Mouse (Mus musculus) MEL (cell line): ENCODE data around the gene Sri. TPM values are rescaled to one million over a fixed set of nuclear protein-coding genes. Genes with fewer than 3 reads are reported as not detected.

Source experiments
- DNase-seq: peaks from one replicate; pipeline ENCODE4 v3.0.0; 2011; ENCODE audit warnings: low read depth, low spot score
- H3K27ac ChIP-seq: 2 replicates; pipeline ENCODE4 v1.5.1; 2012; ENCODE audit warnings: low read depth, mild to moderate bottlenecking, control low read depth, low read length, moderate library complexity; ENCODE audit not compliant: control insufficient read depth
- H3K27me3 ChIP-seq, 2 experiments: fragments of 150-350 bp in 1 of 2; sonication (generic) in 1 of 2; 2 replicates each; pipeline ENCODE4 v1.6.1; 2012; ENCODE audit warnings: low read length in 2 of 2, mild to moderate bottlenecking in 2 of 2, improper control_type of control experiment in 1 of 2, moderate library complexity in 1 of 2; ENCODE audit not compliant: insufficient read depth in 2 of 2, control insufficient read depth in 1 of 2
- H3K36me3 ChIP-seq, 2 experiments: 2 replicates each; pipeline ENCODE4 v1.6.1; 2012 to 2014; ENCODE audit warnings: low read length in 2 of 2, improper control_type of control experiment in 1 of 2, inconsistent platforms in 1 of 2, mild to moderate bottlenecking in 1 of 2; ENCODE audit not compliant: insufficient read depth in 2 of 2, control insufficient read depth in 1 of 2
- H3K4me1 ChIP-seq, 2 experiments: fragments of 150-350 bp in 1 of 2; sonication (generic) in 1 of 2; 2 replicates each; pipeline ENCODE4 v1.6.1; 2012; ENCODE audit warnings: low read length in 2 of 2, improper control_type of control experiment in 1 of 2, mild to moderate bottlenecking in 1 of 2; ENCODE audit not compliant: insufficient read depth in 2 of 2, control insufficient read depth in 1 of 2
- H3K4me3 ChIP-seq, 2 experiments: fragments of 150-350 bp in 1 of 2; sonication (generic) in 1 of 2; 2 replicates each; pipeline ENCODE4 v1.5.1; 2012; ENCODE audit warnings: low read depth in 2 of 2, low read length in 2 of 2, mild to moderate bottlenecking in 2 of 2, moderate library complexity in 2 of 2, control low read depth in 1 of 2, improper control_type of control experiment in 1 of 2; ENCODE audit not compliant: control insufficient read depth in 1 of 2, insufficient read depth in 1 of 2
- H3K79me2 ChIP-seq: 2 replicates; pipeline ENCODE4 v1.6.1; 2012; ENCODE audit warnings: mild to moderate bottlenecking, low read length, moderate library complexity; ENCODE audit not compliant: control insufficient read depth, poor library complexity, insufficient read depth
- H3K9ac ChIP-seq: 2 replicates; pipeline ENCODE4 v1.6.1; 2012; ENCODE audit warnings: low read depth, mild to moderate bottlenecking, control low read depth, low read length, moderate library complexity; ENCODE audit not compliant: control insufficient read depth, poor library complexity, severe bottlenecking
- H3K9me3 ChIP-seq: fragments of 150-350 bp; sonication (generic); replicated peaks from 2 replicates; pipeline ENCODE4 v1.6.1; 2012; ENCODE audit warnings: mild to moderate bottlenecking, low read length, improper control_type of control experiment, moderate library complexity; ENCODE audit not compliant: insufficient read depth
- CHD1 ChIP-seq: IDR thresholded peaks from 2 replicates; pipeline ENCODE4 v1.6.1; 2012; ENCODE audit warnings: low read depth, mild to moderate bottlenecking, inconsistent platforms, low read length, improper control_type of control experiment
- CTCF ChIP-seq, 3 experiments: IDR thresholded peaks in 2 of 3; conservative IDR thresholded peaks in 1 of 3; 2 replicates each; pipeline ENCODE4 v1.5.1; 2011 to 2012; ENCODE audit warnings: low read length in 3 of 3, low read depth in 2 of 3, mild to moderate bottlenecking in 2 of 3, improper control_type of control experiment in 1 of 3, inconsistent platforms in 1 of 3, mixed read lengths in 1 of 3, moderate library complexity in 1 of 3; ENCODE audit not compliant: control insufficient read depth in 1 of 3, insufficient read depth in 1 of 3, poor library complexity in 1 of 3, severe bottlenecking in 1 of 3
- EP300 ChIP-seq, 2 experiments: IDR thresholded peaks; 2 replicates each; pipeline ENCODE4 v1.6.1; 2011; ENCODE audit warnings: improper control_type of control experiment in 2 of 2, low read length in 2 of 2, low read depth in 1 of 2, mild to moderate bottlenecking in 1 of 2
- ETS1 ChIP-seq: IDR thresholded peaks from 2 replicates; pipeline ENCODE4 v1.6.1; 2012; ENCODE audit warnings: low read depth, mild to moderate bottlenecking, inconsistent platforms, low read length, improper control_type of control experiment, moderate library complexity
- JUND ChIP-seq: IDR thresholded peaks from 2 replicates; pipeline ENCODE4 v1.6.1; 2011; ENCODE audit warnings: low read depth, mild to moderate bottlenecking, improper control_type of control experiment, low read length
- KAT2A ChIP-seq: conservative IDR thresholded peaks from 2 replicates; pipeline ENCODE4 v1.6.1; 2012; ENCODE audit warnings: low read depth, low read length, improper control_type of control experiment, inconsistent platforms
- MXI1 ChIP-seq: IDR thresholded peaks from 2 replicates; pipeline ENCODE4 v1.6.1; 2011; ENCODE audit warnings: mild to moderate bottlenecking, low read depth, low read length, improper control_type of control experiment
- MYB ChIP-seq: IDR thresholded peaks from 2 replicates; pipeline ENCODE4 v1.6.1; 2011; ENCODE audit warnings: mild to moderate bottlenecking, low read depth, low read length, improper control_type of control experiment
- NELFE ChIP-seq: IDR thresholded peaks from 2 replicates; pipeline ENCODE4 v1.6.1; 2011; ENCODE audit warnings: low read depth, low read length, improper control_type of control experiment
- RAD21 ChIP-seq: IDR thresholded peaks from 2 replicates; pipeline ENCODE4 v1.6.1; 2011; ENCODE audit warnings: mild to moderate bottlenecking, low read depth, low read length, improper control_type of control experiment
- RCOR1 ChIP-seq: IDR thresholded peaks from 2 replicates; pipeline ENCODE4 v1.6.1; 2012; ENCODE audit warnings: low read depth, mild to moderate bottlenecking, inconsistent platforms, low read length, improper control_type of control experiment
- SIN3A ChIP-seq: IDR thresholded peaks from 2 replicates; pipeline ENCODE4 v1.6.1; 2012; ENCODE audit warnings: low read length, improper control_type of control experiment, inconsistent platforms
- SMC3 ChIP-seq: IDR thresholded peaks from 2 replicates; pipeline ENCODE4 v1.6.1; 2011; ENCODE audit warnings: low read depth, low read length, improper control_type of control experiment
- TAL1 ChIP-seq: IDR thresholded peaks from 2 replicates; pipeline ENCODE4 v1.6.1; 2012; ENCODE audit warnings: mild to moderate bottlenecking, inconsistent platforms, low read length, moderate library complexity, mixed read lengths
- TBP ChIP-seq: IDR thresholded peaks from 2 replicates; pipeline ENCODE4 v1.8.0; 2011; ENCODE audit warnings: low read depth, low read length, improper control_type of control experiment
- USF1 ChIP-seq: IDR thresholded peaks from 2 replicates; pipeline ENCODE4 v1.6.1; 2014; ENCODE audit warnings: low read depth, mild to moderate bottlenecking, inconsistent platforms, low read length, improper control_type of control experiment, moderate library complexity
- USF2 ChIP-seq, 2 experiments: IDR thresholded peaks; 2 replicates each; pipeline ENCODE4 v1.6.1; 2011 to 2012; ENCODE audit warnings: improper control_type of control experiment in 2 of 2, low read length in 2 of 2, borderline replicate concordance in 1 of 2, inconsistent platforms in 1 of 2, low read depth in 1 of 2, mild to moderate bottlenecking in 1 of 2; ENCODE audit not compliant: insufficient read depth in 1 of 2
- ZC3H11A ChIP-seq: IDR thresholded peaks from 2 replicates; pipeline ENCODE4 v1.6.1; 2012; ENCODE audit warnings: low read depth, mild to moderate bottlenecking, inconsistent platforms, low read length, improper control_type of control experiment
- ZMIZ1 ChIP-seq: IDR thresholded peaks from 2 replicates; pipeline ENCODE4 v1.6.1; 2012; ENCODE audit warnings: low read depth, mild to moderate bottlenecking, inconsistent platforms, low read length, improper control_type of control experiment, moderate library complexity
- ZNF384 ChIP-seq: IDR thresholded peaks from 2 replicates; pipeline ENCODE4 v1.6.1; 2012; ENCODE audit warnings: low read depth, mild to moderate bottlenecking, inconsistent platforms, low read length, improper control_type of control experiment
- polyA plus RNA-seq, 2 experiments: library from polyadenylated mRNA; stranded (reverse) in 1 of 2; unstranded in 1 of 2; fragments of >175 nt in 1 of 2; fragments of >200 nt in 1 of 2; gene quantifications; 2 replicates each; pipeline versions ENCODE4 v1.2.1 to v1.2.4; 2012; ENCODE audit warnings: low replicate concordance in 2 of 2, low read depth in 1 of 2; ENCODE audit not compliant: insufficient read length in 2 of 2, insufficient read depth in 1 of 2, missing spikeins in 1 of 2
- total RNA-seq: library from RNA; depleted of rRNA; stranded (reverse); fragments of 300-350 nt; gene quantifications from 2 replicates; pipeline ENCODE4 v1.2.3, GENCODE M21; 2012; rRNA removed

The Sri gene
- total and polyA plus RNA-seq, 3 experiments = 115 to 124 TPM; not detected in 1

DNA sequence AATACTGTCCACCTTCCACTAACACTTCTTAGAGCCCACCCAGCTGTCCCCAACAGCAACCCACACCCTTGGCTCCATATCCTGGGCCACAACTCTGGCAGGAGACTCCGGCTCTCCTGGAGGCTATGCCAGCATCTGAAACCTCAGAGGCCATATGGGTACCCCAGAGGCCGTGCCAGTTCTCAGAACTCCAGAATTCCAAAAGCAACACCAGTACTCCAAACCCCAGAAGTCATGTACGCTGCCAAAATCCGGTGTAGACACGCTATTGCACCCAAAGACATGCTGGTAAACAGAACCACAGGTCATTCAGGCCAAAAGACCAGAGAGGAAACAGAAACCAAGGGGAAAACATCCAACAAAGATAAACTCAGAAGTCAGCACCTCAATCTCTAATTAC is 66.4 kb downstream of the Sri start:
- H3K36me3 ChIP-seq = no peaks in the 10 kb centered on the region

DNA sequence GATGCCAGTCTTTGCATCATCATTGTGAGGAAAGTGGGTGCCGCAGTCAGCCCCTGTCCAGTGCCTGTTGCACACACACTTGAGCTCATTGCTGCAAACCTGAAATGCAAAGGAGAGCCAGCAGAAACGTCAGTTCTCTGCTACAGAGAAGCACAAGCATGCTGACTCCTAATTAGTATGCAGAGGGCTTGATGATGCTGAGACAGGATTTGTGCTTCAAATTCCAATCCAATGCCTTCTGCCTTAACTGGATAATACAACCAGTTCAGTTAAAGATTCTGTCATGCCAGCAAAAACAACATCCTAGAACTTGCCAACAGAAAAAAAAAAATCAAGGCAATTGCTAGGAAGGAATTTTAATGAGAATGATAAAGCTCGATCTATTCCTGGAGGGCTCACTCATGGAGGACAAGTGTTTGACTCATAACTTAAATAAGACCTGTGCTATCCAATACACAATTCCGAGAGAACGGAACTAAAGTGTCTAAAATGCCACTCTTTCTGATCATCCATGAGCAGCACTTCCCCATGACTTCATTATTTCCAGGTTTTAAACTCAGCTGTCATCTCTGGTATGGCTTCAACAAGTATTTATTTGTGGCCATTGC is 70.8 kb downstream of the Sri start:
- Histone ChIP-seq H3K4me3 (no peak overlapping the region), H3K9me3 (no peaks in the 10 kb centered on the region), H3K27ac (no peak overlapping the region), H3K79me2 (no peaks in the 10 kb centered on the region), H3K27me3 (no peaks in the 10 kb centered on the region), H3K4me1 (no peaks in the 10 kb centered on the region)
- no peak for DNase-seq
- no peak for TF ChIP-seq RAD21
- no peak for TF ChIP-seq CTCF (IDR thresholded peaks at IDR 0.05 in 2 of 3, conservative IDR thresholded peaks at IDR 0.05 in 1 of 3; ENCODE audit: control insufficient read depth in 1 of 3, insufficient read depth in 1 of 3, low read depth in 2 of 3, low read length in 3 of 3, poor library complexity in 1 of 3, severe bottlenecking in 1 of 3)
- TF ChIP-seq KAT2A = no peak
- no peak for TF ChIP-seq TBP
- no peak for TF ChIP-seq MYB
- TF ChIP-seq SMC3 = no peak
- TF ChIP-seq USF1 = no peak
- no peak for TF ChIP-seq ZNF384
- no peak for TF ChIP-seq ZMIZ1
- TF ChIP-seq MXI1 = no peak
- no peak for TF ChIP-seq USF2 (IDR thresholded peaks at IDR 0.05; ENCODE audit: borderline replicate concordance in 1 of 2, insufficient read depth in 1 of 2, low read depth in 1 of 2, low read length in 2 of 2)
- no peak for TF ChIP-seq ETS1
- TF ChIP-seq NELFE = no peak
- TF ChIP-seq JUND = no peak
- TF ChIP-seq ZC3H11A = no peak
- TF ChIP-seq, all 39 proteins: peak for 0
- no peaks in the 10 kb centered on the region for H3K36me3 ChIP-seq
- H3K9ac ChIP-seq = no peak overlapping the region

More for the DNA sequence above, 66.4 kb downstream of the Sri start:
- Histone ChIP-seq H3K79me2 (no peaks in the 10 kb centered on the region), H3K9me3 (no peaks in the 10 kb centered on the region), H3K27me3 (no peaks in the 10 kb centered on the region), H3K27ac (no peak overlapping the region), H3K4me1 (no peaks in the 10 kb centered on the region), H3K9ac (no peak overlapping the region), H3K4me3 (no peak overlapping the region)
- TF ChIP-seq EP300 (IDR thresholded peaks at IDR 0.05; ENCODE audit: low read depth in 1 of 2, low read length in 2 of 2) (no peak), RCOR1 (no peak), CHD1 (no peak), NELFE (no peak), CTCF (IDR thresholded peaks at IDR 0.05 in 2 of 3, conservative IDR thresholded peaks at IDR 0.05 in 1 of 3; ENCODE audit: control insufficient read depth in 1 of 3, insufficient read depth in 1 of 3, low read depth in 2 of 3, low read length in 3 of 3, poor library complexity in 1 of 3, severe bottlenecking in 1 of 3) (no peak), MYB (no peak), SMC3 (no peak), TAL1 (no peak), KAT2A (no peak), USF1 (no peak), SIN3A (no peak)
- no peak for DNase-seq

Other genes starting within 250 kb of the Sri start
- not detected in 2 replicates for gene Steap4, start 85.6 kb upstream of the Sri start, total RNA-seq
- gene Steap4, start 85.6 kb upstream of the Sri start, polyA plus RNA-seq = not detected